Mouse (Mus musculus) lung, adult 2 months (tissue): ENCODE results near the gene Spty2d1.

Experiments used
- CTCF ChIP-seq: fragments of 200-500 bp; IDR thresholded peaks from 2 replicates; pipeline ENCODE4 v1.5.1; 2011; ENCODE audit warnings: mild to moderate bottlenecking, low read length, control low read depth; ENCODE audit not compliant: insufficient read depth
- POLR2A ChIP-seq: fragments of 200-500 bp; IDR thresholded peaks from 2 replicates; pipeline ENCODE4 v1.6.1; 2011; ENCODE audit warnings: low read depth, mild to moderate bottlenecking, control low read depth, low read length, borderline replicate concordance; ENCODE audit errors: extremely low read depth

DNA sequence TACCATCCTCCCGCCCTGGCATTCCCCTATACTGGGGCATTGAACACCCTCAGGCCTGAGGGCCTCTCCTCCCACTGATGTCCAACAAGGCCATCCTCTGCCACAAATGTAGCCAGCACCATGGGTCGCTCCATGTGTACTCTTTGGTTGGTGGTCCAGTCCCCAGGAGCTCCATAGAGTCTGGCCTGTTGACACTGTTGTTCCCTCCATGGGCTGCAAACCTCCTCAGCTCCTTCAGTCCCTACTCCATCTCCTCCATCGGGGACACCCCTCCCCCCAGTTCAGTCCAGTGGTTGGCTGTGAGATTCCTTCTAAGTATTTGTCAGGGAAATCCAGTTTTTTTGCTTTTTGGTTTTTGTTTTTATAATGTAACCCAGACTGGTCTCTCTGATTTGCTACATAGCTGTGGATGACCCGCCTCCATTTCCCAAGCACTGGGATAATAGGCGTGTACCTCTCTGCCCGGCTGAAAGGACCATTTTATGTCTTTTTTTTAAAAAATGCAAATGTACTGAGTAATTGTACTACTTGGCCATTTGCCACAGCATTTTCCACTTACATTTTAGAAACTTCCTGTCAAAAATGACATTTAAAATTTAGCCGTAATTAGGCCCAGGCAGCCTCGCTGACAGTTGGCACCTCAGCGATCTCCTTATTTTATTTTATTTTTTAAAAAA, 22.4 kb upstream of the Spty2d1 start:
- no peak for TF ChIP-seq CTCF
- TF ChIP-seq POLR2A = no peak
